Mouse (Mus musculus) brain, embryonic 14.5 days (tissue): Measurements from ENCODE around the gene Tsc2.

Experiments used
- CTCF ChIP-seq: fragments of 200-500 bp; IDR thresholded peaks from 2 replicates; pipeline ENCODE4 v1.5.1; 2012; ENCODE audit warnings: inconsistent platforms, mild to moderate bottlenecking, moderate library complexity, borderline replicate concordance; ENCODE audit not compliant: insufficient read depth, insufficient read length; ENCODE audit errors: extremely low read depth
- POLR2A ChIP-seq: fragments of 200-500 bp; IDR thresholded peaks from 2 replicates; pipeline ENCODE4 v1.6.1; 2012; ENCODE audit warnings: mild to moderate bottlenecking, inconsistent platforms, borderline replicate concordance; ENCODE audit not compliant: poor library complexity, insufficient read depth, insufficient read length, severe bottlenecking; ENCODE audit errors: extremely low read depth

GRCm38 (mm10) chr17:24561592-24561991 lies 70.8 kb downstream of the Tsc2 start:
- TF ChIP-seq CTCF (no peak), POLR2A (no peak)
